Mouse (Mus musculus): ENCODE measurements around the gene Glipr1l2. TPM values are rescaled to one million over a fixed set of nuclear protein-coding genes. Genes with fewer than 3 reads are reported as not detected.
A peak's percentile ranks its signal among the peaks of the same experiment; 100 is the strongest.
"Not testable (repeated sequence)": the region's sequence is repeated elsewhere in the genome, so short reads cannot be mapped to it uniquely, and the experiment has no call there.

Glipr1l2 gene
- total and polyA plus RNA-seq, 2 experiments: not detected

- Histone ChIP-seq H3K9ac (ENCODE audit: low read depth, low read length) (no peak overlapping the region), H3K79me2 (ENCODE audit: control insufficient read depth, insufficient read depth, low read length) (no peaks in the 10 kb centered on the region), H3K4me3 (ENCODE audit: insufficient read depth, low read depth, low read length) (no peak overlapping the region), H3K4me1 (ENCODE audit: control insufficient read depth, insufficient read depth, low read length) (no peaks in the 10 kb centered on the region), H3K36me3 (ENCODE audit: control insufficient read depth, insufficient read depth, low read length) (no peaks in the 10 kb centered on the region), H3K27ac (replicated peaks; ENCODE audit: insufficient read depth, low read depth, low read length) (no peak overlapping the region), H3K27me3 (ENCODE audit: control insufficient read depth, insufficient read depth, low read length) (no peaks in the 10 kb centered on the region)
- WGBS: 23% methylated on average over 2 of the region's 2 CpGs
- DNase-seq (ENCODE audit: extremely low read depth, low read depth, low spot score): no peak
- TF ChIP-seq CTCF (IDR thresholded peaks at IDR 0.05; ENCODE audit: low read depth, low read length) (no peak), POLR2A (IDR thresholded peaks at IDR 0.05; ENCODE audit: extremely low read depth, insufficient read depth, low read length) (no peak)
Measured at GRCm38 (mm10) chr10:112080044-112080443, 3.1 kb upstream of the Glipr1l2 start.

- H3K4me1 ChIP-seq (ENCODE audit: control insufficient read depth, insufficient read depth, low read length); H3K9ac ChIP-seq (ENCODE audit: low read depth, low read length); H3K4me3 ChIP-seq (ENCODE audit: insufficient read depth, low read depth, low read length); H3K36me3 ChIP-seq (ENCODE audit: control insufficient read depth, insufficient read depth, low read length); H3K79me2 ChIP-seq (ENCODE audit: control insufficient read depth, insufficient read depth, low read length); H3K27ac ChIP-seq (replicated peaks; ENCODE audit: insufficient read depth, low read depth, low read length); H3K27me3 ChIP-seq (ENCODE audit: control insufficient read depth, insufficient read depth, low read length): not testable (repeated sequence)
- peak; percentile 4 for DNase-seq (ENCODE audit: extremely low read depth, low read depth, low spot score)
- WGBS: 10% methylated on average over 5 of the region's 5 CpGs
- peak; percentile 75 for TF ChIP-seq CTCF (IDR thresholded peaks at IDR 0.05; ENCODE audit: low read depth, low read length)
Measured at GRCm38 (mm10) chr10:112105785-112106184, 22.6 kb downstream of the Glipr1l2 start.

GRCm38 (mm10) chr10:112110401-112110800 lies 27.2 kb downstream of the Glipr1l2 start:
- 91% methylated on average over 7 of the region's 7 CpGs for WGBS
- no peaks in the 10 kb centered on the region for H3K27me3 ChIP-seq (ENCODE audit: control insufficient read depth, insufficient read depth, low read length)
- H3K79me2 ChIP-seq (ENCODE audit: control insufficient read depth, insufficient read depth, low read length): no peaks in the 10 kb centered on the region
- DNase-seq (ENCODE audit: extremely low read depth, low read depth, low spot score): no peak
- H3K27ac ChIP-seq (replicated peaks; ENCODE audit: insufficient read depth, low read depth, low read length): no peak overlapping the region
- no peaks in the 10 kb centered on the region for H3K36me3 ChIP-seq (ENCODE audit: control insufficient read depth, insufficient read depth, low read length)
- H3K4me3 ChIP-seq (ENCODE audit: insufficient read depth, low read depth, low read length): no peak overlapping the region
- H3K4me1 ChIP-seq (ENCODE audit: control insufficient read depth, insufficient read depth, low read length): no peaks in the 10 kb centered on the region
- H3K9ac ChIP-seq (ENCODE audit: low read depth, low read length): no peak overlapping the region
- TF ChIP-seq POLR2A (IDR thresholded peaks at IDR 0.05; ENCODE audit: extremely low read depth, insufficient read depth, low read length) (no peak), CTCF (IDR thresholded peaks at IDR 0.05; ENCODE audit: low read depth, low read length) (no peak)

- not testable (repeated sequence) for H3K4me3 ChIP-seq (ENCODE audit: insufficient read depth, low read depth, low read length); DNase-seq (ENCODE audit: extremely low read depth, low read depth, low spot score); H3K79me2 ChIP-seq (ENCODE audit: control insufficient read depth, insufficient read depth, low read length); H3K36me3 ChIP-seq (ENCODE audit: control insufficient read depth, insufficient read depth, low read length); H3K4me1 ChIP-seq (ENCODE audit: control insufficient read depth, insufficient read depth, low read length); H3K27ac ChIP-seq (replicated peaks; ENCODE audit: insufficient read depth, low read depth, low read length); H3K9ac ChIP-seq (ENCODE audit: low read depth, low read length); H3K27me3 ChIP-seq (ENCODE audit: control insufficient read depth, insufficient read depth, low read length)
- 68% methylated on average over 2 of the region's 2 CpGs for WGBS
Measured at GRCm38 (mm10) chr10:112125090-112125489, 41.9 kb downstream of the Glipr1l2 start.

GRCm38 (mm10) chr10:112127682-112128230 lies 44.6 kb downstream of the Glipr1l2 start:
- DNase-seq (ENCODE audit: extremely low read depth, low read depth, low spot score); H3K27ac ChIP-seq (replicated peaks; ENCODE audit: insufficient read depth, low read depth, low read length); H3K4me1 ChIP-seq (ENCODE audit: control insufficient read depth, insufficient read depth, low read length); H3K79me2 ChIP-seq (ENCODE audit: control insufficient read depth, insufficient read depth, low read length); H3K4me3 ChIP-seq (ENCODE audit: insufficient read depth, low read depth, low read length); H3K27me3 ChIP-seq (ENCODE audit: control insufficient read depth, insufficient read depth, low read length); H3K9ac ChIP-seq (ENCODE audit: low read depth, low read length); H3K36me3 ChIP-seq (ENCODE audit: control insufficient read depth, insufficient read depth, low read length): not testable (repeated sequence)
- 78% methylated on average over 6 of the region's 6 CpGs for WGBS

GRCm38 (mm10) chr10:112132194-112132593 lies 49.0 kb downstream of the Glipr1l2 start:
- no peaks in the 10 kb centered on the region for H3K27me3 ChIP-seq (ENCODE audit: control insufficient read depth, insufficient read depth, low read length)
- no peaks in the 10 kb centered on the region for H3K79me2 ChIP-seq (ENCODE audit: control insufficient read depth, insufficient read depth, low read length)
- H3K4me3 ChIP-seq (ENCODE audit: insufficient read depth, low read depth, low read length): no peak overlapping the region
- H3K36me3 ChIP-seq (ENCODE audit: control insufficient read depth, insufficient read depth, low read length): no peaks in the 10 kb centered on the region
- H3K9ac ChIP-seq (ENCODE audit: low read depth, low read length): no peak overlapping the region
- DNase-seq (ENCODE audit: extremely low read depth, low read depth, low spot score): no peak
- no peaks in the 10 kb centered on the region for H3K4me1 ChIP-seq (ENCODE audit: control insufficient read depth, insufficient read depth, low read length)
- TF ChIP-seq POLR2A (IDR thresholded peaks at IDR 0.05; ENCODE audit: extremely low read depth, insufficient read depth, low read length): no peak
- no peak for TF ChIP-seq CTCF (IDR thresholded peaks at IDR 0.05; ENCODE audit: low read depth, low read length)
- 88% methylated on average over 3 of the region's 3 CpGs for WGBS
- H3K27ac ChIP-seq (replicated peaks; ENCODE audit: insufficient read depth, low read depth, low read length): no peak overlapping the region
